Mouse (Mus musculus): Measurements from ENCODE around the gene Mrpl58. TPM values are rescaled to one million over a fixed set of nuclear protein-coding genes. Genes with fewer than 3 reads are reported as not detected.

Gene Mrpl58
- total and polyA plus RNA-seq, 3 experiments, result 82.7 to 159 (median 144) TPM

GRCm38 (mm10) chr11:115376722-115377121, 26.8 kb upstream of the Mrpl58 start:
- Histone ChIP-seq H3K9ac (ENCODE audit: low read depth, low read length) (no peak overlapping the region), H3K4me1 (ENCODE audit: control insufficient read depth, insufficient read depth, low read length) (peaks cover 4% of the 10 kb centered on the region), H3K79me2 (replicated peaks; ENCODE audit: control insufficient read depth, insufficient read depth, low read length) (no peaks in the 10 kb centered on the region), H3K27ac (no peak overlapping the region), H3K4me3 (no peak overlapping the region), H3K36me3 (ENCODE audit: control insufficient read depth, insufficient read depth, low read length) (no peaks in the 10 kb centered on the region), H3K27me3 (ENCODE audit: control insufficient read depth, insufficient read depth, low read length) (no peaks in the 10 kb centered on the region)
- 59% methylated on average over 7 of the region's 7 CpGs for WGBS
- intact Hi-C loops (cut with DNase I), result no loop called here
- TF ChIP-seq EP300 (IDR thresholded peaks at IDR 0.05; ENCODE audit: insufficient read depth, low read depth, low read length), result no peak
- no peak for TF ChIP-seq CTCF (IDR thresholded peaks at IDR 0.05)
- TF ChIP-seq POLR2A (IDR thresholded peaks at IDR 0.05; ENCODE audit: insufficient read depth, low read depth, low read length), result no peak
- no peak for DNase-seq

DNA sequence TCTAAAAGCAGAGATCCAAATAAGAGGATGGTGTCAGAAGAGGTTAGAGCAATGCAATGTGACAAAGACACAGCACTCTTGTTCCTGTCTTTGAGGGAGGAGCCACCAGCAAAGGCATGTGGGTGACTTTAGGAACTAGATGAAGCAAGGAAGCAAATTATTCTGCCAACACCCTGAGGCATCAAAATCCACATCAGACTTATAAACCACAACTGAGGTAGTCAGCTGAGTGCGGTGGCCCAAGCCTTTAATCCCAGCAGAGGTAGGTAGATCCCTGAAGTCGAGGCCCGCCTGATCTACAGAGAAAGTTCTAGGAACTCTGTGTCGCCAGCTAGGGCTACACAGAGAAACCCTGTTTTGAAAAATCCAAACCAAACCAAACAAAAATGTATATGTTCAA, 26.3 kb upstream of the Mrpl58 start:
- no peak overlapping the region for H3K9ac ChIP-seq (ENCODE audit: low read depth, low read length)
- no peak overlapping the region for H3K4me3 ChIP-seq
- no peak for DNase-seq
- no peaks in the 10 kb centered on the region for H3K79me2 ChIP-seq (replicated peaks; ENCODE audit: control insufficient read depth, insufficient read depth, low read length)
- H3K36me3 ChIP-seq (ENCODE audit: control insufficient read depth, insufficient read depth, low read length), result no peaks in the 10 kb centered on the region
- 94% methylated on average over 4 of the region's 4 CpGs for WGBS
- H3K27me3 ChIP-seq (ENCODE audit: control insufficient read depth, insufficient read depth, low read length), result no peaks in the 10 kb centered on the region
- peaks cover 4% of the 10 kb centered on the region for H3K4me1 ChIP-seq (ENCODE audit: control insufficient read depth, insufficient read depth, low read length)
- no peak overlapping the region for H3K27ac ChIP-seq
- TF ChIP-seq CTCF (IDR thresholded peaks at IDR 0.05) (no peak), EP300 (IDR thresholded peaks at IDR 0.05; ENCODE audit: insufficient read depth, low read depth, low read length) (no peak), POLR2A (IDR thresholded peaks at IDR 0.05; ENCODE audit: insufficient read depth, low read depth, low read length) (no peak)
- intact Hi-C loops (cut with DNase I), result no loop called here

DNA sequence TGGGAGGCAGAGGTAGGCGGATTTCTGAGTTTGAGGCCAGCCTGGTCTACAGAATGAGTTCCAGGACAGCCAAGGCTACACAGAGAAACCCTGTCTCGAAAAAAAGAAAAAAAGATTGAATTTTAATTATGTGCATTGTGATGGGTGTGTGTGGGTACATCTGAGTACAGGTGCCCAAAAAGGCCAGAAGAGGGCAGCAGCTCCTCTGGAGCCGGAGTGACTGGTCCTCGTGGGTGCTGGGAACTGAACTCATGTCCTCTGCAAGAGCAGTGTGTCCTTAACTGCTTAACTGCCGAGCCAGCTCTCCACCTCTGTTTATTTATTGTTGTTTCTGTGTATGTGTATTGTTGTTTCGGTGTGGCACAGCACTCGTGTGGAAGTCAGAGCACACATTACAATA, 25.7 kb upstream of the Mrpl58 start:
- Histone ChIP-seq H3K79me2 (replicated peaks; ENCODE audit: control insufficient read depth, insufficient read depth, low read length) (no peaks in the 10 kb centered on the region), H3K27ac (no peak overlapping the region), H3K4me1 (ENCODE audit: control insufficient read depth, insufficient read depth, low read length) (peaks cover 6% of the 10 kb centered on the region), H3K9ac (ENCODE audit: low read depth, low read length) (no peak overlapping the region), H3K4me3 (no peak overlapping the region), H3K27me3 (ENCODE audit: control insufficient read depth, insufficient read depth, low read length) (no peaks in the 10 kb centered on the region), H3K36me3 (ENCODE audit: control insufficient read depth, insufficient read depth, low read length) (no peaks in the 10 kb centered on the region)
- WGBS, result 91% methylated on average over 7 of the region's 7 CpGs
- TF ChIP-seq EP300 (IDR thresholded peaks at IDR 0.05; ENCODE audit: insufficient read depth, low read depth, low read length), result no peak
- peak; percentile 16 for TF ChIP-seq CTCF (IDR thresholded peaks at IDR 0.05)
- intact Hi-C loops (cut with DNase I), result no loop called here
- no peak for DNase-seq

GRCm38 (mm10) chr11:115381276-115381675, 22.3 kb upstream of the Mrpl58 start:
- H3K9ac ChIP-seq (ENCODE audit: low read depth, low read length), result peak overlapping the region; percentile 4; the same call in 1 of the 2 replicates
- 23% methylated on average over 9 of the region's 9 CpGs for WGBS
- peaks cover 6% of the 10 kb centered on the region for H3K4me1 ChIP-seq (ENCODE audit: control insufficient read depth, insufficient read depth, low read length)
- no peaks in the 10 kb centered on the region for H3K27me3 ChIP-seq (ENCODE audit: control insufficient read depth, insufficient read depth, low read length)
- H3K4me3 ChIP-seq, result peak overlapping the region; percentile 76
- TF ChIP-seq EP300 (IDR thresholded peaks at IDR 0.05; ENCODE audit: insufficient read depth, low read depth, low read length), result no peak
- TF ChIP-seq POLR2A (IDR thresholded peaks at IDR 0.05; ENCODE audit: insufficient read depth, low read depth, low read length), result no peak
- TF ChIP-seq CTCF (IDR thresholded peaks at IDR 0.05), result no peak
- no peak for DNase-seq
- intact Hi-C loops (cut with DNase I), result no loop called here
- H3K79me2 ChIP-seq (replicated peaks; ENCODE audit: control insufficient read depth, insufficient read depth, low read length), result no peaks in the 10 kb centered on the region
- H3K36me3 ChIP-seq (ENCODE audit: control insufficient read depth, insufficient read depth, low read length), result no peaks in the 10 kb centered on the region
- peak overlapping the region; percentile 84 for H3K27ac ChIP-seq

- H3K27me3 ChIP-seq (ENCODE audit: control insufficient read depth, insufficient read depth, low read length), result no peaks in the 10 kb centered on the region
- WGBS, result 1% methylated on average over 73 of the region's 76 CpGs
- no peaks in the 10 kb centered on the region for H3K36me3 ChIP-seq (ENCODE audit: control insufficient read depth, insufficient read depth, low read length)
- H3K4me3 ChIP-seq, result peak within 1 kb of the TSS; percentile 76
- peak; percentile 93 to 94 for DNase-seq
- intact Hi-C loops (cut with DNase I), result loop anchor here (2.0 kb wide), 1 partner anchor 21 kb away; the partner anchor contains the start of gene Mrpl58
- no peaks in the 10 kb centered on the region for H3K79me2 ChIP-seq (replicated peaks; ENCODE audit: control insufficient read depth, insufficient read depth, low read length)
- peak within 1 kb of the TSS; percentile 95 for H3K9ac ChIP-seq (ENCODE audit: low read depth, low read length)
- peak; percentile 77 for TF ChIP-seq POLR2A (IDR thresholded peaks at IDR 0.05; ENCODE audit: insufficient read depth, low read depth, low read length)
- TF ChIP-seq CTCF (IDR thresholded peaks at IDR 0.05), result 0 out of 2 replicates have a peak, but pooled peaks have one; percentile 7
- TF ChIP-seq EP300 (IDR thresholded peaks at IDR 0.05; ENCODE audit: insufficient read depth, low read depth, low read length), result no peak
- peaks cover 6% of the 10 kb centered on the region for H3K4me1 ChIP-seq (ENCODE audit: control insufficient read depth, insufficient read depth, low read length)
- peak within 1 kb of the TSS; percentile 84 for H3K27ac ChIP-seq
Measured at GRCm38 (mm10) chr11:115381743-115382539, 21.6 kb upstream of the Mrpl58 start, which contains the start of gene Cdr2l. Gene Cdr2l, plus strand, starts transcription at chr11:115381916.

- peak overlapping the region; percentile 84; the same call in 1 of the 2 replicates for H3K27ac ChIP-seq
- H3K4me3 ChIP-seq, result peak overlapping the region; percentile 76
- H3K79me2 ChIP-seq (replicated peaks; ENCODE audit: control insufficient read depth, insufficient read depth, low read length), result no peaks in the 10 kb centered on the region
- DNase-seq, result no peak
- H3K36me3 ChIP-seq (ENCODE audit: control insufficient read depth, insufficient read depth, low read length), result no peaks in the 10 kb centered on the region
- TF ChIP-seq EP300 (IDR thresholded peaks at IDR 0.05; ENCODE audit: insufficient read depth, low read depth, low read length), result no peak
- no peak for TF ChIP-seq CTCF (IDR thresholded peaks at IDR 0.05)
- TF ChIP-seq POLR2A (IDR thresholded peaks at IDR 0.05; ENCODE audit: insufficient read depth, low read depth, low read length), result no peak
- no peaks in the 10 kb centered on the region for H3K27me3 ChIP-seq (ENCODE audit: control insufficient read depth, insufficient read depth, low read length)
- WGBS, result 32% methylated on average over 5 of the region's 5 CpGs
- intact Hi-C loops (cut with DNase I), result loop anchor here (2.0 kb wide), 1 partner anchor 20 kb away; the partner anchor contains the start of gene Mrpl58
- no peak overlapping the region for H3K9ac ChIP-seq (ENCODE audit: low read depth, low read length)
- H3K4me1 ChIP-seq (ENCODE audit: control insufficient read depth, insufficient read depth, low read length), result peaks cover 6% of the 10 kb centered on the region
Measured at GRCm38 (mm10) chr11:115382891-115383290, 20.7 kb upstream of the Mrpl58 start.
